Mouse (Mus musculus): ENCODE measurements around the gene Igf2bp1.
"Not testable (repeated sequence)": the region's sequence is repeated elsewhere in the genome, so short reads cannot be mapped to it uniquely, and the experiment has no call there.

Gene Igf2bp1

GRCm38 (mm10) chr11:95926398-95926797 is 79.3 kb downstream of the Igf2bp1 start:
- H3K4me3 ChIP-seq (replicated peaks; ENCODE audit: low read length), result no peak overlapping the region
- H3K4me1 ChIP-seq (replicated peaks; ENCODE audit: low read depth, low read length), result peaks cover 53% of the 10 kb centered on the region
- no peaks in the 10 kb centered on the region for H3K36me3 ChIP-seq (ENCODE audit: insufficient read depth, low read length)
- H3K27me3 ChIP-seq (ENCODE audit: insufficient read depth, low read length), result peaks cover 6% of the 10 kb centered on the region
- H3K9me3 ChIP-seq (ENCODE audit: low read length), result peaks cover 7% of the 10 kb centered on the region
- peak; percentile 99 for TF ChIP-seq CTCF (conservative IDR thresholded peaks at IDR 0.05; ENCODE audit: low read length)
- TF ChIP-seq NANOG (IDR thresholded peaks at IDR 0.05; ENCODE audit: borderline replicate concordance, low read length), result no peak
- no peak for TF ChIP-seq POU5F1 (IDR thresholded peaks at IDR 0.05; ENCODE audit: borderline replicate concordance, low read length)

- no peak for TF ChIP-seq POU5F1 (IDR thresholded peaks at IDR 0.05; ENCODE audit: borderline replicate concordance, low read length)
- no peak for TF ChIP-seq CTCF (conservative IDR thresholded peaks at IDR 0.05; ENCODE audit: low read length)
- TF ChIP-seq NANOG (IDR thresholded peaks at IDR 0.05; ENCODE audit: borderline replicate concordance, low read length), result no peak
- peaks cover 6% of the 10 kb centered on the region for H3K27me3 ChIP-seq (ENCODE audit: insufficient read depth, low read length)
- no peak overlapping the region for H3K4me3 ChIP-seq (replicated peaks; ENCODE audit: low read length)
- peaks cover 7% of the 10 kb centered on the region for H3K9me3 ChIP-seq (ENCODE audit: low read length)
- no peaks in the 10 kb centered on the region for H3K36me3 ChIP-seq (ENCODE audit: insufficient read depth, low read length)
- H3K4me1 ChIP-seq (replicated peaks; ENCODE audit: low read depth, low read length), result peaks cover 49% of the 10 kb centered on the region
Observed at GRCm38 (mm10) chr11:95925976-95926375, 79.8 kb downstream of the Igf2bp1 start.

DNA sequence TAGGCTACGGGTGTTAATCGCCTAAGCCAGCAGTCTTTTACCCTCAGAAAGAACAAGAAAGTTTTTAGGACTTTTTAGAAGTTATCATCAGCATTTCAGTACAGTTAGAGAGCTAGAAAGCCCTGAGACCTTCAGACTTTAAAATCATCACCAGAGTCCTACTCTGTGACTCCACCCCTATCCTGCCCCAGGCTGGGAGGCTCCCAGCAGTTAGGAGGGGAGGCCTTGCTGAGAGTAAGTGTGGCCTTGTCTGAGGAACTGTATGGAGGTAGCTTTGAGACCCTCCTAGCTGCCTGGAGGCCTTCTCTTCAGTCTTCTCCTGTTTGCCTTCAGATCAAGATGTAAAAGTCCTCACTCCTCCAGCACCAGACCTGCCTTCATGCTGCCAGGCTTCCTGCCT is 81.5 kb downstream of the Igf2bp1 start:
- H3K27me3 ChIP-seq (ENCODE audit: insufficient read depth, low read length), result peaks cover 12% of the 10 kb centered on the region
- H3K36me3 ChIP-seq (ENCODE audit: insufficient read depth, low read length), result no peaks in the 10 kb centered on the region
- H3K4me3 ChIP-seq (replicated peaks; ENCODE audit: low read length), result 0 out of 2 replicates have a peak overlapping the region, but pooled peaks have one; percentile 1
- peaks cover 32% of the 10 kb centered on the region for H3K4me1 ChIP-seq (replicated peaks; ENCODE audit: low read depth, low read length)
- peaks cover 7% of the 10 kb centered on the region for H3K9me3 ChIP-seq (ENCODE audit: low read length)
- no peak for TF ChIP-seq POU5F1 (IDR thresholded peaks at IDR 0.05; ENCODE audit: borderline replicate concordance, low read length)
- TF ChIP-seq CTCF (conservative IDR thresholded peaks at IDR 0.05; ENCODE audit: low read length), result no peak
- TF ChIP-seq NANOG (IDR thresholded peaks at IDR 0.05; ENCODE audit: borderline replicate concordance, low read length), result no peak

- not testable (repeated sequence) for H3K36me3 ChIP-seq (ENCODE audit: insufficient read depth, low read length); H3K9me3 ChIP-seq (ENCODE audit: low read length); H3K4me3 ChIP-seq (replicated peaks; ENCODE audit: low read length)
- H3K4me1 ChIP-seq (replicated peaks; ENCODE audit: low read depth, low read length), result peaks cover 31% of the 10 kb centered on the region
- peaks cover 16% of the 10 kb centered on the region for H3K27me3 ChIP-seq (ENCODE audit: insufficient read depth, low read length)
Observed at GRCm38 (mm10) chr11:95923477-95923876, 82.3 kb downstream of the Igf2bp1 start.

DNA sequence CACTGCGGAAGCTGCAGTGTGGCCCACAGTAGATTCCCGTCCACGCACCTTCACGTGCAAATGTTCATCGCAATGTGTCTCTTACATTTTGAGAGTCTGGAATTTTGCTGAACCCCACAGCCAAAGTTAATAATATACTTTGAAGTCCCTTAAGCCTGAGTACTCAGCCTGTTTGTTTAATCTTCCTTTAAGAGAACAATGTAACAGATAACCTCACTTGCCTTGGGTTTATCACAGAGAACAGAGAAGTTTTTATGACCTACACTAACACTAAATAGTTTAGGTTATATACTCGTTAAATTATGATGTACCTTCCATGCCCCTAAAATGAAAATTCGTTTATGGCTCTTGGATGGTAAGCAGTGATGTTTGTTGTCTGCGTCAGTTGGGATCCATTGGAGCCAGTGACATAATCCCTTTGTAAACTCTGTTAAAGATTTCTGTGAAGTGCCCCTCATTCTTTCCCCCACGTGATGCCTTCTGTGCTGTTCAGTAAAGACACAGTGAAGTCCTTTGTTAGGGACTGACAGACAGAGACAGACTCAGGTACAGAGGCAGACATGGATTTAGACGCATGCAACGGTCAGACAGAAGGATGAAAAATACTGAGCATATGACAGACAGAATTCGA is 83.6 kb downstream of the Igf2bp1 start:
- H3K4me3 ChIP-seq (replicated peaks; ENCODE audit: low read length), result no peak overlapping the region
- no peaks in the 10 kb centered on the region for H3K36me3 ChIP-seq (ENCODE audit: insufficient read depth, low read length)
- peaks cover 35% of the 10 kb centered on the region for H3K4me1 ChIP-seq (replicated peaks; ENCODE audit: low read depth, low read length)
- H3K27me3 ChIP-seq (ENCODE audit: insufficient read depth, low read length), result peaks cover 25% of the 10 kb centered on the region
- no peaks in the 10 kb centered on the region for H3K9me3 ChIP-seq (ENCODE audit: low read length)
- TF ChIP-seq CTCF (conservative IDR thresholded peaks at IDR 0.05; ENCODE audit: low read length), result no peak
- no peak for TF ChIP-seq POU5F1 (IDR thresholded peaks at IDR 0.05; ENCODE audit: borderline replicate concordance, low read length)
- no peak for TF ChIP-seq NANOG (IDR thresholded peaks at IDR 0.05; ENCODE audit: borderline replicate concordance, low read length)

DNA sequence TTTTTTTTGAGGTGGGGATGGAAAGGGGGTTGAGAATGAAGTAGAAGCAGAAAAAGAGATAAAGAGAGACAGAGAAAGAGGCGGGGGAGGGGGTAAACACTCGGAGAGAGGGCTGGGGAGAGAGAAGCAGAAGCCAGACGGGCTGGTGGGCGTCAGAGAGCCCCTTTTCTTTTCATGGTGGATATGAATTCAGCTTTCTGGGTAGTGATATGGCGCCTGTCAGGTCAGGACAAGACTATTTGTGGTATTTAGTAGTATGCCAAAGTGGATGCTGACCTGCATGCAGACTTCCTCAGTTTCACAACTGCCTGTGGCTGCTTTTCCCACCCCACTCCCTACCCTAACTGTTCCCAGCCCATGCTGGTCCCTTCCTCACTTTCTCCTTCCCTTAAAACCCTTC is 89.3 kb downstream of the Igf2bp1 start:
- TF ChIP-seq CTCF (conservative IDR thresholded peaks at IDR 0.05; ENCODE audit: low read length) (no peak), POU5F1 (IDR thresholded peaks at IDR 0.05; ENCODE audit: borderline replicate concordance, low read length) (no peak), NANOG (IDR thresholded peaks at IDR 0.05; ENCODE audit: borderline replicate concordance, low read length) (no peak)
- no peaks in the 10 kb centered on the region for H3K9me3 ChIP-seq (ENCODE audit: low read length)
- no peak overlapping the region for H3K4me3 ChIP-seq (replicated peaks; ENCODE audit: low read length)
- H3K36me3 ChIP-seq (ENCODE audit: insufficient read depth, low read length), result no peaks in the 10 kb centered on the region
- H3K4me1 ChIP-seq (replicated peaks; ENCODE audit: low read depth, low read length), result peaks cover 53% of the 10 kb centered on the region
- peaks cover 61% of the 10 kb centered on the region for H3K27me3 ChIP-seq (ENCODE audit: insufficient read depth, low read length)

GRCm38 (mm10) chr11:95915006-95915710 is 90.6 kb downstream of the Igf2bp1 start:
- Histone ChIP-seq H3K4me3 (replicated peaks; ENCODE audit: low read length) (peak overlapping the region; percentile 77), H3K9me3 (ENCODE audit: low read length) (no peaks in the 10 kb centered on the region), H3K4me1 (replicated peaks; ENCODE audit: low read depth, low read length) (peaks cover 66% of the 10 kb centered on the region), H3K36me3 (ENCODE audit: insufficient read depth, low read length) (no peaks in the 10 kb centered on the region), H3K27me3 (ENCODE audit: insufficient read depth, low read length) (peaks cover 59% of the 10 kb centered on the region)
- TF ChIP-seq POU5F1 (IDR thresholded peaks at IDR 0.05; ENCODE audit: borderline replicate concordance, low read length) (no peak), NANOG (IDR thresholded peaks at IDR 0.05; ENCODE audit: borderline replicate concordance, low read length) (no peak), CTCF (conservative IDR thresholded peaks at IDR 0.05; ENCODE audit: low read length) (no peak)

- TF ChIP-seq NANOG (IDR thresholded peaks at IDR 0.05; ENCODE audit: borderline replicate concordance, low read length) (no peak), CTCF (conservative IDR thresholded peaks at IDR 0.05; ENCODE audit: low read length) (no peak), POU5F1 (IDR thresholded peaks at IDR 0.05; ENCODE audit: borderline replicate concordance, low read length) (no peak)
- peaks cover 66% of the 10 kb centered on the region for H3K4me1 ChIP-seq (replicated peaks; ENCODE audit: low read depth, low read length)
- H3K9me3 ChIP-seq (ENCODE audit: low read length), result no peaks in the 10 kb centered on the region
- H3K36me3 ChIP-seq (ENCODE audit: insufficient read depth, low read length), result no peaks in the 10 kb centered on the region
- H3K4me3 ChIP-seq (replicated peaks; ENCODE audit: low read length), result peak within 1 kb of the TSS; percentile 77
- peaks cover 59% of the 10 kb centered on the region for H3K27me3 ChIP-seq (ENCODE audit: insufficient read depth, low read length)
Observed at GRCm38 (mm10) chr11:95914571-95914991, 91.2 kb downstream of the Igf2bp1 start, which contains the start of gene B4galnt2. TSS of gene B4galnt2 (minus strand) at chr11:95914891.

All from E14TG2a.4 (cell line).